Mouse (Mus musculus) spleen, adult 2 months (tissue): ENCODE data around the gene Pak3. TPM values are rescaled to one million over a fixed set of nuclear protein-coding genes. Genes with fewer than 3 reads are reported as not detected.

Source experiments
- DNase-seq, 2 experiments: peaks; one replicate each; pipeline versions ENCODE4 v3.0.0 to v3.0.0-alpha.2; 2012 to 2021; ENCODE audit warnings: low spot score in 2 of 2, low read depth in 1 of 2
- H3K27ac ChIP-seq: fragments of 200-500 bp; 2 replicates; pipeline ENCODE4 v1.5.1; 2012; ENCODE audit warnings: low read length, inconsistent platforms; ENCODE audit not compliant: insufficient read depth
- H3K27me3 ChIP-seq: fragments of 200-500 bp; 2 replicates; pipeline ENCODE4 v1.6.1; 2012; ENCODE audit warnings: mild to moderate bottlenecking, moderate library complexity, low read length, inconsistent platforms; ENCODE audit not compliant: control insufficient read depth, insufficient read depth
- H3K36me3 ChIP-seq: fragments of 200-500 bp; 2 replicates; pipeline ENCODE4 v1.6.1; 2012; ENCODE audit warnings: mild to moderate bottlenecking, low read length, inconsistent platforms; ENCODE audit not compliant: control insufficient read depth, insufficient read depth
- H3K4me1 ChIP-seq: fragments of 200-500 bp; 2 replicates; pipeline ENCODE4 v1.6.1; 2011; ENCODE audit warnings: inconsistent platforms; ENCODE audit not compliant: control insufficient read depth, insufficient read depth, insufficient read length
- H3K4me3 ChIP-seq: fragments of 200-500 bp; 2 replicates; pipeline ENCODE4 v1.5.1; 2011; ENCODE audit warnings: mild to moderate bottlenecking, inconsistent platforms; ENCODE audit not compliant: insufficient read depth, insufficient read length; ENCODE audit errors: extremely low read depth
- CTCF ChIP-seq: fragments of 200-500 bp; IDR thresholded peaks from 2 replicates; pipeline ENCODE4 v1.5.1; 2011; ENCODE audit warnings: mild to moderate bottlenecking, inconsistent platforms; ENCODE audit not compliant: insufficient read depth, insufficient read length, insufficient replicate concordance; ENCODE audit errors: extremely low read depth
- POLR2A ChIP-seq: fragments of 200-500 bp; IDR thresholded peaks from 2 replicates; pipeline ENCODE4 v1.6.1; 2011; ENCODE audit warnings: low read depth, low read length, inconsistent platforms
- WGBS: fragments of 180-500 bp; shearing (Covaris S2); methylation state at CpG from one replicate; pipeline ENCODE4 v1.1.7; 2018; 5-methylcytosine and 5-hydroxymethylcytosine counted together
- polyA plus RNA-seq: library from polyadenylated mRNA; depleted of rRNA; stranded (reverse); fragments of >200 nt; gene quantifications from 2 replicates; pipeline ENCODE4 v1.2.3, GENCODE M21; 2012

The Pak3 gene
- polyA plus RNA-seq, 1 experiment = 0.01 TPM

DNA sequence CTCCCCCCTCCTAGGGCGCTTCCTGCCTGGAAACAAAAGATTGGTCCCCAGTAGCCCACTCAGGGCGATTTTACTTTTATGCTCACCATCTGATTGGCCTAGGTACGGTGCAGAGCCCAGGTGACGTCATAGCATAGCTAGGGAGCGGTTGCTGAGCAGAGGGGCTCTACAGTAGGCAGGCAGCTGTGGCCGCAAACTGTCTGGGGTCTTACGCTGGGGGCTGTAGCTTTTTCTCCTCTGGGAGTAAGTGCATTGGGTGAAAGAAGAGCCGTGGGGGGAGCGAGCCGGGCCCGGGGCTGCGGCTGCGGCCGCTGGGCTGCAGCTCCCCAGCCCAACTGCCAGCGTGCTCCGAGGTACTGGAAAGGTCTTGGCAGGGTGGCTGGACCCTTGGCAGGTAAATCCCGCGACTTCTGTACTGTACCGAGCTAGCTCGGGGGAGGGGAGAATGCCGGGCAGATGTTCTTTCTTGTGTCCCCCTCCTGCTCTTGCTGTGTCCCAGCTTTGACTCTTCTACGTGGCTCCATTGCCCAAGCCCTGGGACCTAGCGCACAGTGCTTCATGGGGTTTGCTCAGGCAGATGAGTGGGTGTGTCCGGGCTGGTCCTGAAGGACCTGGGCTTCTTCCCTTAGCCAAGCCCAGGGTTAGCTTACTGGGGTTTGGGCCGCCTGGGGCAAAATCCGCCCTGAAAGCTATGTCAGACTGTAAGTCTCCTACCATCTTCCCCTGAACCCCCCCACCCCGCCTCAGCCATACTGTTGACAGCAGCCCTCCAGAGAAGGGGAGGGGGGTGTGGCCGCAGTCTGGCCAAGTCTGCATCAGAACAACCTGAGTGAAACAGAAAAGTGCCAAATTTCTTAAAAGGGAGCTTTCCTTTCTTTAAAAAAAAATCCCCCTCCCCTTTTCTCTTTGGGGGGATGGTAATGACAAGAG, 146.1 kb downstream of the Pak3 start:
- Histone ChIP-seq H3K4me3 (peak overlapping the region; percentile 7; the same call in 1 of the 2 replicates), H3K27ac (no peak overlapping the region), H3K4me1 (no peaks in the 10 kb centered on the region), H3K36me3 (no peaks in the 10 kb centered on the region), H3K27me3 (no peaks in the 10 kb centered on the region)
- TF ChIP-seq CTCF (no peak), POLR2A (no peak)
- WGBS = 31% methylated on average over 28 of the region's 28 CpGs
- DNase-seq = no peak

DNA sequence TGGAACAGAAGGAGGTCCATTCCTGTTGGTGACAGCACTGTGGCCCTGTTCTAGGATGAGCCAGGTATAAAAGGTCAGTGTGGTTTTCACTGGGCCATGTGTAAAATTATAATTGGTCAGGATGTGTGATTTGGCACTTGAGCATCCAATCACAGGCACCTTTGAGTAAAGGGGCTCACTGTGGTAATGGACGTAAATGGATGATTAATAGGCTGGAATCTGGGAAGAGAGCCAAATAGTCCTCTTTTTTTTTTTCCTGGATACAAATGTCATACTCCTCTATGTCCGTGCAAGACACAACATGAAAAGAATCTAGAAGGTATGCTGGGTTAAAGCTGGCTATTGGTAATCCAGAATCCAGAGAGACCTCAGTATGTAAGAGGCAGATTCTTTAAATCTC, 147.4 kb downstream of the Pak3 start:
- H3K27me3 ChIP-seq = no peaks in the 10 kb centered on the region
- 76% methylated on average over 2 of the region's 2 CpGs for WGBS
- no peak for DNase-seq
- H3K4me3 ChIP-seq = no peak overlapping the region
- no peaks in the 10 kb centered on the region for H3K4me1 ChIP-seq
- H3K36me3 ChIP-seq = no peaks in the 10 kb centered on the region
- TF ChIP-seq CTCF = no peak
- TF ChIP-seq POLR2A = no peak
- H3K27ac ChIP-seq = no peak overlapping the region

DNA sequence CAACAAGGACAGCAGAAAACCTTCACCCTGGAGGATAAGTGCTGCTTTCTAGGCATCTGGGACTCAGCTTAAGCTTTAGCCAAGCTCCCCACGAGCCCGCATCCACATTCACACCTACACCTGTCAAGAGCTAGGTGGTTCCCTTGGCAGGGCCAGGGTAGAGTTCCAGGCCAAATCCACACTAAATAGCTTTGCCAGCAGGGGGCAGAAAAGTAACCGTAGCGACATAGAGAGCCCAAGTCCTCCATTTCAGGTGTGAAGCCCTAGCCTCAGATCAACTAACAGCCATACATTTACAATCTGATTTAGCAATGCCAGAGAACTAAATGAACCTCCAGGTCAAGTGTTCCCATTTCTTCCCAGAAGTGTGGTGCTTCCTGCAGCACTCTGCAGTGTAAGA, 148.6 kb downstream of the Pak3 start:
- 43% methylated on average over 4 of the region's 4 CpGs for WGBS
- Histone ChIP-seq H3K4me3 (no peak overlapping the region), H3K27ac (no peak overlapping the region), H3K27me3 (no peaks in the 10 kb centered on the region), H3K4me1 (no peaks in the 10 kb centered on the region), H3K36me3 (no peaks in the 10 kb centered on the region)
- DNase-seq = no peak
- no peak for TF ChIP-seq POLR2A
- no peak for TF ChIP-seq CTCF

DNA sequence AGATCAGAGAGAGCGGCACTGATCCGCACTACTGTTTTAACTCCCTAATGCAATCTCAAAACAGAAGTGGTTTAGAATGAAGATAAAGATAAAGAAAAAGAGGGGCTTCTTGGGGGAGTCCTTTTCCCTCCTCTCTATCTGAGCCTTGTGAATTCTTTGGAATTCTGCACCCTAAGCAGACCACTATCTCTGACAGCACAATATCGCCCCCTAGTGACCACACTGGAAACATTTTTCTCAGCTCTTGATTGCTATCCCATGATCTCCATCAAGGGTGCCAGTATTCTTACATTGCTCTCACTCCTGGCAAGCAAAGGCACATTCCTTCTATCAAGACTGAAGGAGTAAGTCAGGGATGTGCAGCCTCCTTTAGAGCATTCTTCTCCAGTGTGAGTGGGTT, 149.9 kb downstream of the Pak3 start:
- no peak overlapping the region for H3K27ac ChIP-seq
- no peaks in the 10 kb centered on the region for H3K36me3 ChIP-seq
- 56% methylated on average over 3 of the region's 3 CpGs for WGBS
- H3K4me1 ChIP-seq = no peaks in the 10 kb centered on the region
- H3K4me3 ChIP-seq = no peak overlapping the region
- DNase-seq = no peak
- TF ChIP-seq CTCF = no peak
- no peak for TF ChIP-seq POLR2A
- H3K27me3 ChIP-seq = no peaks in the 10 kb centered on the region

DNA sequence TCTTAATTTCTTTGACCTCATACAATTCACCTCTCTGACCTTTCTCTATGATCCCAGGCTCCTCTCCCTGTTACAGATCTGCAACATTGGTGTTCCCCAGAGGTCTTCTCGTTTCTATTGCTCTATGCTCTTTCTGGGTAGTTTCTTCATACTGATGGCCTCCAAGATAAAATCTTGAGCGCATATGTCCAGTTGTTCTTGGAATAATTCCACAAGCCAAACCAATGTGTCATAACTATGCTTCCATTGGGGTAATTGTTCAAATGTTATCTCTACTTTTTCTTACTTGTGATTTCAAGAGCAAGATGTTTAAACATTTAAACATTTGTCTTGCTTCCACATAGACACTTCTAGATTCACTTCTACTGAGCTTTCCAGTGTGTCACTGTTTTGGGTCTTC, 160.2 kb downstream of the Pak3 start:
- 78% methylated on average over 2 of the region's 2 CpGs for WGBS
- no peak for DNase-seq
- no peaks in the 10 kb centered on the region for H3K27me3 ChIP-seq
- no peak overlapping the region for H3K4me3 ChIP-seq
- H3K27ac ChIP-seq = no peak overlapping the region
- H3K36me3 ChIP-seq = no peaks in the 10 kb centered on the region
- no peak for TF ChIP-seq CTCF
- no peak for TF ChIP-seq POLR2A
- H3K4me1 ChIP-seq = no peaks in the 10 kb centered on the region

DNA sequence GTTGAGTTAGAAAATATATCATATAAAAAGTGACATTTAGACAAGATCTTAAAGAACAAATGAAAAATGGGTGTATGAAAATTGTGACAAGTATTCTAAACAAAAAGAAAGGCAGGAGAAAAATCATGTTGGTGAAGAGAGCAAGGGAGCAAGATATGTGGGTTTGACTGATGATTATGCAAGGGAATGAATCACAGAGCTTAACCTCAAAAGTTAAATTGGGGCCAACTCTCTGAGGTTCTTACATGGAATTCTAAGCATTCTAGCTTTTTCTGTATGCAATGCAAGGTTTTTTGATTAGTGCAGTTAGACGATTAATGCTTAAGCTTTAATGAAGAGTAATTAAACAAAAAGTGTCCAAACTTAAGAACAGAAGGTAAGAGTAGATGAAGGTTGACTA, 203.9 kb downstream of the Pak3 start:
- Histone ChIP-seq H3K36me3 (no peaks in the 10 kb centered on the region), H3K27ac (no peak overlapping the region), H3K4me3 (no peak overlapping the region), H3K27me3 (no peaks in the 10 kb centered on the region), H3K4me1 (no peaks in the 10 kb centered on the region)
- 92% methylated on average over 1 of the region's 1 CpGs for WGBS
- no peak for TF ChIP-seq CTCF
- no peak for TF ChIP-seq POLR2A
- DNase-seq = no peak

DNA sequence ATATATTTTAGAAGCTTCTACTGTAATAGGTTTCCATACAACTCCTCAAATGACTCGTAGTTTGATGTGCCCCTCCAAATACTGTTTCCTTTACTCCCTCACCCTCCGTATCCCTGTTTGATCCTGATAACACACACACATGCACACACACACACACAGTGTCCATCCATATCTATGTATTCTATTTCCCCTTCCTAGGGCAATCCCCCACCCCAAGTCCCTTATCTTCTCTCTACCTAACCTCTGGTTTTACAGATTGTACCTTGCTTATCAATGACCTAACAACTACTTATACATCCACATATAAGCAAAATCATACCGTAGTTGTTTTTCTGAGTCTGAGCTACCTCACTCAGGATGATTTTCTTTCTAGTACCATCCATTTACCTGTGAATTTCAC, 207.0 kb downstream of the Pak3 start:
- TF ChIP-seq POLR2A = no peak
- no peak for TF ChIP-seq CTCF

More for the DNA sequence above, 207.0 kb downstream of the Pak3 start:
- Histone ChIP-seq H3K27me3 (no peaks in the 10 kb centered on the region), H3K4me3 (no peak overlapping the region), H3K4me1 (no peaks in the 10 kb centered on the region), H3K27ac (no peak overlapping the region), H3K36me3 (no peaks in the 10 kb centered on the region)
- no peak for DNase-seq
- WGBS = 84% methylated on average over 3 of the region's 3 CpGs
